Comparison of ENCODE assay signal across 12 mouse cellular contexts in genomic region chr12:108758682-108759081, GRCm38 (mm10). TPM values are rescaled to one million over a fixed set of nuclear protein-coding genes. Genes with fewer than 3 reads are reported as not detected.
A peak's percentile ranks its signal among the peaks of the same experiment; 100 is the strongest.
DNase-seq lines count a peak whose midpoint lies in the region; ATAC-seq and TF ChIP-seq lines count a peak whose summit lies in the region.
"Had no signal": no experiment of that assay in that cellular context is flagged by ENCODE, and none has a peak within 500 bp of the region (broad histone marks: within the 10 kb centered on the region; RNA-seq: fewer than 3 reads in every experiment).

No protein-coding gene starts in this region.

- 0 out of 2 replicates have a peak overlapping the region, but pooled peaks have one; percentile 36 for H3K27ac ChIP-seq in heart, embryonic 10.5 days
- H3K27ac ChIP-seq in heart, adult 2 months = no peak overlapping the region
- no peak overlapping the region for H3K27ac ChIP-seq in midbrain, embryonic 15.5 days
- H3K27ac ChIP-seq in midbrain, embryonic 10.5 days (replicated peaks) = no peak overlapping the region; the same call in 1 of the 2 replicates
- 0 out of 2 replicates have a peak overlapping the region, but pooled peaks have one; percentile 85 for H3K27ac ChIP-seq in embryonic facial prominence, embryonic 10.5 days (replicated peaks)
- H3K27ac ChIP-seq in limb, embryonic 12.5 days = 0 out of 2 replicates have a peak overlapping the region, but pooled peaks have one; percentile 45
- H3K27ac ChIP-seq: kidney, embryonic 15.5 days had no signal

- H3K27me3 ChIP-seq in heart, embryonic 10.5 days (ENCODE audit: insufficient read depth, poor library complexity, severe bottlenecking) = no peaks in the 10 kb centered on the region
- no peaks in the 10 kb centered on the region for H3K27me3 ChIP-seq in heart, adult 2 months (ENCODE audit: control insufficient read depth, insufficient read depth, low read length)
- no peaks in the 10 kb centered on the region for H3K27me3 ChIP-seq in midbrain, embryonic 15.5 days (replicated peaks)
- H3K27me3 ChIP-seq in midbrain, embryonic 10.5 days (ENCODE audit: low read depth, poor library complexity, severe bottlenecking) = no peaks in the 10 kb centered on the region
- no peaks in the 10 kb centered on the region for H3K27me3 ChIP-seq in embryonic facial prominence, embryonic 10.5 days (replicated peaks; ENCODE audit: low read depth, poor library complexity, severe bottlenecking)
- H3K27me3 ChIP-seq in limb, embryonic 12.5 days = no peaks in the 10 kb centered on the region
- H3K27me3 ChIP-seq: kidney, embryonic 15.5 days had no signal

- no peaks in the 10 kb centered on the region for H3K9me3 ChIP-seq in heart, embryonic 10.5 days
- H3K9me3 ChIP-seq in midbrain, embryonic 15.5 days = no peaks in the 10 kb centered on the region
- no peaks in the 10 kb centered on the region for H3K9me3 ChIP-seq in midbrain, embryonic 10.5 days (replicated peaks)
- H3K9me3 ChIP-seq in embryonic facial prominence, embryonic 10.5 days = no peaks in the 10 kb centered on the region
- H3K9me3 ChIP-seq in limb, embryonic 12.5 days = no peaks in the 10 kb centered on the region
- H3K9me3 ChIP-seq: kidney, embryonic 15.5 days had no signal

- no peak overlapping the region for H3K4me3 ChIP-seq in heart, embryonic 10.5 days
- no peak overlapping the region for H3K4me3 ChIP-seq in heart, adult 2 months
- H3K4me3 ChIP-seq in midbrain, embryonic 15.5 days = no peak overlapping the region
- H3K4me3 ChIP-seq in midbrain, embryonic 10.5 days = no peak overlapping the region
- H3K4me3 ChIP-seq in embryonic facial prominence, embryonic 10.5 days = no peak overlapping the region
- no peak overlapping the region for H3K4me3 ChIP-seq in limb, embryonic 12.5 days (replicated peaks)

- H3K36me3 ChIP-seq in heart, embryonic 10.5 days = no peaks in the 10 kb centered on the region
- no peaks in the 10 kb centered on the region for H3K36me3 ChIP-seq in heart, adult 2 months (ENCODE audit: control insufficient read depth, insufficient read depth, low read length)
- H3K36me3 ChIP-seq in midbrain, embryonic 15.5 days (replicated peaks) = no peaks in the 10 kb centered on the region
- no peaks in the 10 kb centered on the region for H3K36me3 ChIP-seq in midbrain, embryonic 10.5 days
- no peaks in the 10 kb centered on the region for H3K36me3 ChIP-seq in embryonic facial prominence, embryonic 10.5 days (replicated peaks)
- no peaks in the 10 kb centered on the region for H3K36me3 ChIP-seq in limb, embryonic 12.5 days
- H3K36me3 ChIP-seq: G1E; kidney, embryonic 15.5 days had no signal

- no peak for TF ChIP-seq POLR2A in heart, adult 2 months (IDR thresholded peaks at IDR 0.05; ENCODE audit: insufficient read depth, low read depth, low read length)

- no peaks in the 10 kb centered on the region for H3K79me2 ChIP-seq in heart, adult 2 months (replicated peaks; ENCODE audit: control insufficient read depth, insufficient read depth, low read length)

- no peak for TF ChIP-seq CTCF in heart, adult 2 months (IDR thresholded peaks at IDR 0.05)

- no peak overlapping the region for H3K4me2 ChIP-seq in midbrain, embryonic 15.5 days
- H3K4me2 ChIP-seq in limb, embryonic 12.5 days = peak overlapping the region; percentile 77; the same call in 1 of the 2 replicates

- peak; percentile 73 for DNase-seq in heart, embryonic 10.5 days (ENCODE audit: low spot score)
- no peak for DNase-seq in heart, adult 2 months
- DNase-seq in midbrain, embryonic 10.5 days (ENCODE audit: low spot score) = no peak
- no peak for DNase-seq in embryonic facial prominence, embryonic 10.5 days (ENCODE audit: low spot score)
- DNase-seq in B cell, adult 2 months = no peak

- TF ChIP-seq EP300 in heart, adult 2 months (IDR thresholded peaks at IDR 0.05; ENCODE audit: insufficient read depth, low read depth, low read length) = no peak

- WGBS in heart, embryonic 10.5 days = 81% methylated on average over 13 of the region's 13 CpGs
- 86% methylated on average over 13 of the region's 13 CpGs for WGBS in heart, adult 2 months
- 80% methylated on average over 13 of the region's 13 CpGs for WGBS in midbrain, embryonic 15.5 days
- 85% methylated on average over 13 of the region's 13 CpGs for WGBS in midbrain, embryonic 10.5 days
- 84% methylated on average over 13 of the region's 13 CpGs for WGBS in embryonic facial prominence, embryonic 10.5 days
- WGBS in limb, embryonic 12.5 days = 84% methylated on average over 13 of the region's 13 CpGs

- 0 out of 2 replicates have a peak, but pooled peaks have one; percentile 3 for ATAC-seq in midbrain, embryonic 15.5 days (replicated peaks)
- no peak for ATAC-seq in limb, embryonic 12.5 days (ENCODE audit: insufficient number of reproducible peaks, insufficient read depth, low FRiP score, low TSS enrichment, low read depth)

- H3K9ac ChIP-seq in heart, adult 2 months (ENCODE audit: low read depth, low read length) = no peak overlapping the region
- H3K9ac ChIP-seq in midbrain, embryonic 15.5 days = no peak overlapping the region
- H3K9ac ChIP-seq in limb, embryonic 12.5 days (replicated peaks) = no peak overlapping the region
- H3K9ac ChIP-seq: kidney, embryonic 15.5 days had no signal

- intact Hi-C loops in heart, adult 2 months (cut with DNase I) = loop anchor here (1.0 to 5.0 kb wide), 5 partner anchors 56 to 202 kb away; partner anchors contain the start of genes Degs2, Wars and Wdr25

- H3K4me1 ChIP-seq in heart, embryonic 10.5 days = peaks cover 31% of the 10 kb centered on the region
- peaks cover 10% of the 10 kb centered on the region for H3K4me1 ChIP-seq in heart, adult 2 months (ENCODE audit: control insufficient read depth, insufficient read depth, low read length)
- H3K4me1 ChIP-seq in midbrain, embryonic 15.5 days = no peaks in the 10 kb centered on the region
- peaks cover 15% of the 10 kb centered on the region for H3K4me1 ChIP-seq in midbrain, embryonic 10.5 days
- H3K4me1 ChIP-seq in embryonic facial prominence, embryonic 10.5 days = peaks cover 25% of the 10 kb centered on the region
- H3K4me1 ChIP-seq in limb, embryonic 12.5 days (replicated peaks) = no peaks in the 10 kb centered on the region

RNA-seq across cellular contexts. Expression of gene Yy1, which starts 34.1 kb away (rescaled TPM):
- polyA plus RNA-seq in heart, embryonic 10.5 days (2016; fragmentation: Nextera tagmentation; extraction: Ambion mirVana) = 11.8 and 17.5 TPM in 2 replicates
- total RNA-seq in heart, adult 2 months (2021) = 10 to 100 TPM; 34.4 to 38.8 TPM
- 7.1 and 10.3 TPM in 2 replicates for polyA plus RNA-seq in heart, adult 2 months (2012; rRNA removed)
- 12.9 TPM in 2 replicates for polyA plus RNA-seq in midbrain, embryonic 15.5 days (2015; fragmentation: Nextera tagmentation; extraction: Ambion mirVana)
- polyA plus RNA-seq in midbrain, embryonic 10.5 days (2016; fragmentation: Nextera tagmentation; extraction: Ambion mirVana) = 13.0 and 14.4 TPM in 2 replicates
- 14.0 and 15.0 TPM in 2 replicates for polyA plus RNA-seq in embryonic facial prominence, embryonic 10.5 days (2016; fragmentation: Nextera tagmentation; extraction: Ambion mirVana)
- polyA plus RNA-seq in limb, embryonic 12.5 days (2016; fragmentation: Nextera tagmentation; extraction: Ambion mirVana) = 23.8 and 24.0 TPM in 2 replicates

RNA-seq across cellular contexts. Expression of gene Degs2, which starts 56.6 kb away (rescaled TPM):
- polyA plus RNA-seq in heart, embryonic 10.5 days (2016; fragmentation: Nextera tagmentation; extraction: Ambion mirVana) = 0.39 and 0.94 TPM in 2 replicates
- under 1 TPM; 0.50 to 0.55 TPM for total RNA-seq in heart, adult 2 months (2021)
- 1.00 TPM in 2 replicates for polyA plus RNA-seq in heart, adult 2 months (2012; rRNA removed)
- polyA plus RNA-seq in midbrain, embryonic 15.5 days (2015; fragmentation: Nextera tagmentation; extraction: Ambion mirVana) = 3.2 and 3.4 TPM in 2 replicates
- 1.1 and 2.2 TPM in 2 replicates for polyA plus RNA-seq in midbrain, embryonic 10.5 days (2016; fragmentation: Nextera tagmentation; extraction: Ambion mirVana)
- 1.1 and 1.7 TPM in 2 replicates for polyA plus RNA-seq in embryonic facial prominence, embryonic 10.5 days (2016; fragmentation: Nextera tagmentation; extraction: Ambion mirVana)
- 1.8 TPM in 2 replicates for polyA plus RNA-seq in limb, embryonic 12.5 days (2016; fragmentation: Nextera tagmentation; extraction: Ambion mirVana)
- total RNA-seq: adrenal gland, postnatal 14 days; G1E; hematopoietic stem cell, adult 5-6 weeks; monocyte, adult 5-6 weeks had no signal
- polyA plus RNA-seq: G1E had no signal

Comparison
In these comparisons a context has a peak if more than half of its experiments do, and no peak if none do; other contexts are left out.
1. H3K27ac ChIP-seq: peak in heart, embryonic 10.5 days (single experiment), embryonic facial prominence, embryonic 10.5 days (single experiment) and limb, embryonic 12.5 days (single experiment); none in heart, adult 2 months (single experiment), midbrain, embryonic 15.5 days (single experiment) and midbrain, embryonic 10.5 days (single experiment).